Mouse (Mus musculus): ENCODE measurements at regions not wholly inside any gene's neighbourhood (a gene's known extent, or its start where the extent isn't known, plus 50 kb on each side); places are given as distances from the start of the nearest gene placed in this dataset.

DNA sequence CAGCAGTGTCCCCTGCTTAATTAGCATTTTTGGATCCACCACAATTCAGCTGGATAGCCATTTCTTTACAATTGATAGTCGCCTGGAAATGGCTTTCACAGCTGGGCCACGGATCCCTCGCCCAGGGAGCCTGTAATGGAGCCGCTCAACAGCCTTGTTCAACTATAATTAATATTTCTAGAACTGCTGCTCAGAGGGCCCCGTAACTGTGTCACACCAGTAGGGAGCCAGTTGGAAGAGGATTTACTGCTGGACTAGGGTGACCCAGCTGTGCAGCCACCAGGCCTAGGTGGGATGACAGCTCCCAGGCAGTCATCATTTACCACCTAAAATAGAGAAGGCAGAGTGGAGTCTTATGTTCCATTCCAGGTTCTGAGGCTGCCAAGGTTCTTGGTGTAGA is 529.2 kb downstream of the Nr2f2 start:
- no peak for ATAC-seq (ENCODE audit: low TSS enrichment)

DNA sequence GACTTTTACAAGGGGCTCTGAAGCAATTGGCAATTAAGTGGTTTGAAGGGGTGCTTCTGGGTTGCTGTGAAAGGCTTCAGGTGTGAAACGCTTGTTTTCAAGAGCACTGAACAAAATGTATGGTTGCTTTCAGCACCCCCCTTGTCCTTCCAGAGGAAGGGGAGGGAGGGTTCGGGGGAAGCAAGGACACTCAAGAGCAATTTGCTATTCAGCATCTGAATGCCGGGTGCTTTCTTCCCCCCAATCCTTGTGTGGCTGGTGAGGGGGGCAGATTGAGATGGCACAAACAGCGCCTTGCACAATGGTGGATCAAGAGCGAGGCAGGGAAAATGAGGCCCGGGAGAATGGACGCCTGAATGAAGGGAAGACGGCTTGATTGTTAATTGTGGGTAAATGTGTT is 539.3 kb downstream of the Nr2f2 start:
- no peak for ATAC-seq (ENCODE audit: low TSS enrichment)

DNA sequence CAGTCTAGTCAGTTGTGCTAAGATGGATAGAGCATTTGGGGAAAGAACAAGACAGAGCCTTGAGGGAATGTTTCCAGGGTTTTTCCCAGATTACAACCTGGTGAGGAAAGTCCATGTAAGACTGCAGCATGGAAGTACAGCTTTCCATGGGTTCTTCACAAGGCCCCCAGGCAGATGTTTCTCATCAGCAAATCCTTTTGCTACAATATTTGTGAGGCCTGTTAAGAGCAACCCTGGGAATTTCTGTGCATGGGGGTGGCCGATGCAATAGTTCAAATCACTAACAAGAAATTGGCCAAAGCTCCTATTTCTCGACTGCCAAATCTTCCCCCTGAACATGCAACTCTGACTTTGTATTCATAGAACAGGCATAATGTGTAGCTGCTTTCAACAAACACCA is 546.0 kb downstream of the Nr2f2 start:
- no peak for ATAC-seq (ENCODE audit: low TSS enrichment)

DNA sequence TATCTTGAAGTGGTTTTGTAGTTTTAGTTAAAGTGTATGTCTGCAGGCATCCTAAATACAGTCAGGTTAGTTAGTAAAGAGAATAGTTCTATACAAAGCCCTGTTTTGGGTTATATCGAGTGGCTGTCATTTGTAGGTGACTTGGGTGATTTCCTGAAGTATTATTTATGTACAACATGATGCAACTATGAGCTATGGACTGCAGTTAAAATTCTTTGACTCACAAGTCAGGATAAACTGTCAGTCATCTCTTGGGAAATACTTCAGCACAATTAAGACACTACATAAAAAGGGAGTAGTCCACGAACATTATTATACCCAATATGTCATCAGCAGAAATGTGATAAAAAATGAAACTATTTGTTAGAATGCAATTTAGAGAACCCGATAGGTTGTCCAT is 554.2 kb downstream of the Nr2f2 start:
- ATAC-seq (ENCODE audit: low TSS enrichment), result no peak

DNA sequence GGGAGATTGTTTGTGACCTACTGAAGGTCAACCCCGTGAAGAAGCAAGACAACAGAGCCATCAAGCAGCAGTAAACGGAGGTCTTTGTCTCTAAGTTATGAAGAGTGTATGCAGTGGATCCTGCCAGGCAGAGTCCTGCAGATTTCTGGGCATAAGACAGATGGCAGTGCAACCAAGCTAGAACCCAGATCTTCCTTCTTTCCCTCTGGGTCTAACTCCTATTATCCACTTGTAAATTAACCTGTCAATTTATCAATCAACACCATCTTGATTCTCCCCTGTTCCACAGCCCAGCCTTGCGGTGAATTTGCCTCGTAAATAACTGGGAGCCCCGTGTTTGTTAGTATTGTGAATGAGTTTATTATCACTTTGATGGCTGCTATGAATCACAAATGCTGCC is 555.7 kb downstream of the Nr2f2 start:
- peak; percentile 79 for ATAC-seq (ENCODE audit: low TSS enrichment)

DNA sequence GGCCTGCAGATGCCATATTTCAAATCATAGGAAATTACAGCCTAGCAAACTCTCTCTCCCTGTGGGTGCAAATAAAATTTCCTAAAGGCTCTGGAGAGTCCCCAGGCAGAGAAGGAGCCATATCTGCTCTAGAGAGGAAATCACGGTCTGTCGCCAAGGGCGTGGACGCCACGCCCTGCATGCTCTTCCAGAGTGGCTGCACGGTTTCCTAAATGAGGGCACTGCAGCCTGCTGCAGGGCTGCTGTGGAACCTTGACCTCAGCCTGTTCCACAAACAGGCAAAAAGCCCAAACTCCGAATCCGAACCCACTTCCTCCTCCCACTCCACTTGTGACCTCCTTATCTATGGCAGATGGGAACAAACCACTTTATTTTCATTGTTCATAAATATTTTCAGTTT is 559.3 kb downstream of the Nr2f2 start:
- ATAC-seq (ENCODE audit: low TSS enrichment), result no peak

DNA sequence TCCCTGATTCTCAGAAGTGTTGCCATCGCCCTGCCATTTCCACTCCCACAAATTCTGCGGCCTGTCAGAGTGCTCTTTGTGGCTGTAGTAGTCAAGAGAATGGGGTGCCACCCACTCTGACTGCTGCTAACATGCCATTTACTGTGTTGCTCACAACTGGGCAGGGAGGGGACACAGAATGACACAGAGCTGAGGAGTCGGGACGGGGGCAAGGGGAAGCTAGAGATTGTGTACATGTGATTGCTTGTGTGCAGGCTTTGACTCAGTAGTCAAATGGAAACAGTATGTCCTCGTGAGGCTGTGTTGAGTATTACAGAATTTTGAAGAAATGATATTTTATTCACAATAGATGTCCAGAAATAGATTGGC is 595.6 kb downstream of the Nr2f2 start:
- ATAC-seq (ENCODE audit: low TSS enrichment), result no peak

DNA sequence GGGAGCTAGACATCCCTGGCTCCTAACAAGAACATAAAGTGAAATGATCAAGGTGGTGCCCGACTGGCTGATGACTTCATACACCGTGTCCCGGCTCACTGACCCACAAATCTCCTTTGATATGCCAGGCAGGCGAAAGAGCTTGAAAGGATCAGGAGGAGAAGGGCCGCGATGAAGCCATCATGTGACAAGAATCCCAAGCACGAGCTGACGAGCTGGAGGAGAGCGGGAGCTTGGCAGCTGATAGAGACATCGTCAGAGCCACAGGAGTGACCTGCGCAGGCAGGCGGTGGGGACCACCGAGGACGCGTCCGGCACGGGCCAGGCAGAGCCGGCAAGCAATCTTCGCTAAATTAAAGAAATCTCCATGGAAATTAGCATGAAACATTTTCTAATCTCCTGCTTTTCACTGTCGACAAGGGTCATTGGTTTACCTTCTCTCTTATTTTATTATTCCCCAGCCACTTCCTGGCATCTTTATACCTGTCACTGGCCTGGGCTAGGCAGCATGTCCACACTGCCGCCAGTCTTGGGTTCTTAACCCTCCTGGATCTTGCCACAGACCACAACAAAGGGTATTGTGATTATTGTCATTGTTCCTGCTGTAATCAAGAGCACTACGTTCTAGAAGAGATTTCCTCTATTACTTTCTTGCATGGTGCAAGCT is 596.1 kb downstream of the Nr2f2 start:
- ATAC-seq (ENCODE audit: low TSS enrichment), result no peak

DNA sequence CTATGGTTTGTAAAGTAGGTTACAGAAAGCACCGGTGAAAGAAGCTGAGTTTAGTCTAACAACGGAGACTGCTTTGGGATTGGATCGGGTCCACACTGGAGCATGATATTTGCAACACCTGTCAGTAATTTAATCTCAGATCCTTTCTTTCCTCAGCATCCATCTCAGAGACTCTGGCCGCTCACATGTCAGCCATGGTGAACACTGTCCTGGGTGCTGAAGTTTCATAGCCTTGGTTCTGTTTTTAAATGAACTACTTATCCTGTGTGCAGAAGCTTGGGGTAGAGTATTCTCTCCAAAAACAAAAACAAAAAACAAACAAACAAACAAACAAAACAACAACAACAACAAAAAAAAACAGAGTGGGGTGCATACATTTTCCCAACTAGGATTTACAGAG is 600.1 kb downstream of the Nr2f2 start:
- no peak for ATAC-seq (ENCODE audit: low TSS enrichment)

DNA sequence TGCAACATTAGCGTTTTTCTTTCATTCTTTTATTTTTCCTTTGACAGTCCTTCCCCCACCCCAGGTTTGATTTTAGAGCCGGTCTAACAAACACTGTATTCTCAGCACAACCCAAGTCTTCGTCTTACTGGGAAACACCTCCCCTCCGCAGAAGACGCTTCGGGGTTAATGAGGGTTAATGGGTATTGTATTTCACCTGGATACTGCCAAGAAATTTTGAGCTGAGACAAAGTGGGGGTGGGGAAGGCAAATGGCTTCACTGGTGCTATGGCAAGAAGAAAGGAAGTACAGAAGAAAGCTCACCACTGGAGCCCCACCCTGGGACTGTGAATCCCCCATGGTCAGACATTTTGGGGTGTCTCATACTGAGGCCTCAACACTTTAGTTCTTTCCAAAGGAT is 626.0 kb downstream of the Nr2f2 start:
- no peak for ATAC-seq (ENCODE audit: low TSS enrichment)

DNA sequence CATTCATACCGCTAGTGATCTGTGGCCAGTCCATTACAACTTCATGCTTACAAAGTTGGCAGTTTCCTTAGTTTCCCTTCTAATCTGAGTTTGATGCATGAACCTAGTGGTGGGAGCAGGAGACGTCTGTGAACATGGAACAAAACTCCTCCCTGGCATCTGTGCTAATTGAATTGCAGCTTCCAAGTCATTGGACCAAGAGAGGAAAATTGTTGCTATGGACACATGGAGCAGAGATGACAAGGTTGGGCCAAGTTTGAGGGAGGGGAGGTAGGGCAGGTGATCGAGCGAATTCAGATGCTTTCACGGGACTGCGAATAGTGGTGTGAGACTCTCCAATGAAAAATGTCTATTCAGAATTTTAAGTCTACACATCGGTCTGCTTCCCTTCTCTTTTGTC is 627.5 kb downstream of the Nr2f2 start:
- no peak for ATAC-seq (ENCODE audit: low TSS enrichment)

DNA sequence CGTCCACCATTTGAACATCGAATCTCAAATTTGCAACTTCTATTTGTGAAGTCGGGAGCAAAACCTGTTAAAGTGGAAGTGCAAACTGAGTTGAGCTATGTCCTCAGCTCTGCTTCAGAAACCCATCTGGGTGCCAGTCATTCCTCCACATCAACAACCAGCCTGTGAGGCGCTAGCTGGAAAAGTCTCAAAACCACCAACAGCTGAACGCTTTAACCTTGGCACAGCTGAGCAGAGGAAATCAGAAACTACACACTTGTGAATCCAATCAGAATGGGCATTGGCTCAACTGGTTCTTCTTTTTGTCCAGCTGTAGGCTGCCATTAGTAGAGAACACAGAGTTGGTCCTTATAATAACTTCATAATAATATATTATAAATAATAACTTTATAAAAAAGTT is 651.5 kb downstream of the Nr2f2 start:
- no peak for ATAC-seq (ENCODE audit: low TSS enrichment)

DNA sequence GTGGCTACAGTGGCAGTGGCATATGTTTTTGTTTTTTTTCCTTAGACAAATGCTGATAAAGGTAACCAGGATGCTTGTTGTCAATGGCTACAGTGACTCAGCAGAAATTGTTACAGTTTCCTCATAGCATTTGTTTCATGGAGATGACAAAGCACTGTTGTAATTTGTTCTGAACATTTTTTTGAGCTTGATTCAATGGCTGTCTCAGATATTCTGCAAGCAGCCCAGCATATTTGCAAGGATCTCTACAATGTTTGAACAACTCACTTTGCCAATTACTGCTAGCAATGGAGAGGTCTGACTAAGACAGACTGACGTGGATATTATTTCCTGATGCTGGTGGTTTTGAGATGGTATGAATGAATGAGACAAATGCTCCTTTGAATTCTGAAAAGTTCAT is 696.3 kb downstream of the Nr2f2 start:
- no peak for ATAC-seq (ENCODE audit: low TSS enrichment)

DNA sequence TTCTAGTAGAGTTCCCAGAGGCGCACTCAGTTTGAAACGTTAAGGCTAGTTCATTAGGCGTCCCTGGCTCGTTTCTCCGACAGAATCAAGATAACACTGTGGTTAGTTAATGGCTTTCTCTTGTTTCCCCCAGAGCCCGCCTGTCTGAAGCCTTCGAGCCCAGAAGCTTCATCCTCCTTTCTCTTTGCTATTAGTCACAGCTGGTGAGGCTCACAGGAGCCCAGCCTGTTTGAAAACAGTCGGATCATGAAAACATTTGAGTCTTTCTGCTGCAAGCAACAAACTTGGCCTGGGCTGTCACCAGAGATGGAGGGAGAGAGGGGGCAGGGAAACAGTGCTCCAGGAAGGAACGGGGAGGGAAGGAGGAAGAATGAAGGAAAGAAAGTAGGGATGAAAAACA is 711.0 kb downstream of the Nr2f2 start:
- ATAC-seq (ENCODE audit: low TSS enrichment), result no peak

DNA sequence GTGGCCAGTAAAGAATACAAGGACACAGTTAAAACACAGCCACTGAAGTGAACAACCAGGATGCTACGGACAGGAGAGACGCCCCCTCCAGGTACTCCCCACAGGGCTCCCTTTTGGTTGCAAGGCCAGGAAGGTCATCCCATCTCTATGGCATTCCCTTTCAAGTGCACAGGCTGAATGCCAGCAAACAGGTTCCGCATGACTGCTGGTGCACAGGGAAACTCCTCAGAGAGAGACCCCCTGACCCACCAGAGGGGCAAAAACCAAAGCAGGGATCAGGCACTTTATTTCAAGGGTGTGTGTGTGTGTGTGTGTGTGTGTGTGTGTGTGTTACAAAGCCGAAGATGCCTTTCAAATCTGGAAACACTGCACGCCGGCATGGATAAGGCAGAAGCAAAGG is 721.1 kb downstream of the Nr2f2 start:
- no peak for ATAC-seq (ENCODE audit: low TSS enrichment)

DNA sequence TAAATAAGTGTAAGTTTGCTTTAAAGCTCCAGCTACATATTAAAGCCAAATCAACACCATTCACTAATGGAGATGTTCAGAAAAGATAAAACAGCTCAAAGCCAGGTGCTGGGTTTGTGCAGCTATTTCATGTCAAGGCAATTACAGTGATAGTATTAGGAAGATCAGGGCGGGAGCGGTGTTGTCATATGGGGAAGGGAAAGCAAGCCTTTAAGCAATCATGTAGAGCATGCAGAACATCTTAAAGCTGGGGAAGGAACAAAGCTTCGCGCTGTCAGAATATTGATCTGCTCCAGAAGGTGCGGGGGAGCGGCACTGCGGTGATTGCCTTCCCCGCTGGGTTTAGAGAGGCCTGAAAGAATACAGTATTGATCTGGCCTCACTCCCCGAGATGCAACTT is 724.9 kb downstream of the Nr2f2 start:
- no peak for ATAC-seq (ENCODE audit: low TSS enrichment)

DNA sequence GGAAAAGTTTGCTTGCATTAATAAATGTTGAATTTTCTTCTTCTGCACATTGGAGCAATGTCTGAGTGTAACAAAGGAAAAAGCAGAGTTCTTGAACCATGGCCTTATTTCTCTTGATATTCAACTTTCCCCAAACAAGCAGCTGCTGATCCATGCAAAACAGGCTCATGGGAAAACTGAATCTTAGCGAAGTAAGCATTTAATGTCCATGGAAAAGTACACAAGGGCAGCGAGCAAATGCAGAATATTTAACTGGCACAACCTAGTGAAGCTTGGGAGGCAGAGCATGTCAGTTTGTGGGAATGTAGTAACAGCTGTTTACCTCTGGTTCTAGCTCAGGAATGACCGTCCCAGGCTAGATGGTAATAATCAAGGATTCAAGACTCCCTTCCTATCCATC is 766.7 kb downstream of the Nr2f2 start:
- no peak for ATAC-seq (ENCODE audit: low TSS enrichment)

DNA sequence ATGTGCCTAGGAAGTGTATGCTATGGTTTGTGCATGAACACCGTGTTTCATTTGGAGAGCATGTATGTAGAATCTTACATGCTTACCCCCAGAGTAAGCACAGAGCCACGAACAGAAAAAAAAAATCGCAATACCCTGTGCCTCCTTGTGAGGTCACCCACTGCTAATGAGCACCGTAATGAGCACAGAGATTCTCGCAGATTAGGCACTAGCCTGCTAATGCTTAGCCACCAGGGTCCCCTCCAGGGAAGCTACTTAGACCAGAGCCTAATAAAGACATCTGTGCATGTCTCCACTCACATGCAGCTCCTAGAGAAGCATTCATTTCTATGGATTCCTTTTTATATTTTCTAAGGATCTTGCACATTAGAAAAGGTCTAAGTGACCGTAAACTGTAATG is 780.8 kb downstream of the Nr2f2 start:
- ATAC-seq (ENCODE audit: low TSS enrichment), result no peak

DNA sequence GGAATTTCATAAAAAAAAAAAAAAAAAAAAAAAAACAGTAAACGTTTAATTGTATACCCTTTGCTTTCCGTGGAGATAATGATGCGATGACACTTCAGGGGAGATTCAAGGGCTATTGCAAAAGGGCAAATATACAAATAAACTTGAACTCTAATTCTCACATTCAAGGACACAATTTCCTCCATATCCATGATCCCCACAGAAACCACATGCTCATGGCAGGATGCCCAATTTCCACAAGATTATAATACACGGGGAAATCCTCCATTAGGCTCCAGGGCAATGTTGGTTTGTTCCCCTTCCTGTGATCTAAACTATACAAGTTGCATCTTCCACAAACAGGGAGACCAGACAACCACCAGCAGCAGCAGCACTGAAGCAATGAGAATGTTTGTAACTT is 781.4 kb downstream of the Nr2f2 start:
- no peak for ATAC-seq (ENCODE audit: low TSS enrichment)

DNA sequence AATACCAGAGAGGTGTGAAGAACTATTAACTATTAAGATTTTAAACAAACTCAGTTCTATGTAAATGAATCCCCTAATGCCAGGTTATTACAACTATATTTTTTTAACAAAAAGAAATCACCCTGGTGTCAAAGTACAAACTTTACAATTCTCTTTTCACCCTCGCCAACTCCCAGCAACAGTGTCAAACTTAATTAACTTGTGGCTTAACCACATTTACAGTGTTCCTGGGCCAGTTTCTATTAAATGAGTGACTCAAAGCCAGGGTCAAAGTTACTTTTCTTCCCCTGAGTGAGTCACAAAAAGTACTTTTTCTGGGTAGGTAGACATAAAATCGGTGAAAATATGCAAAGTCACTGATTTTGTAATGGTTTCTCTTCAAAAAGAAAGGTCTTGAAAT is 782.0 kb downstream of the Nr2f2 start:
- no peak for ATAC-seq (ENCODE audit: low TSS enrichment)

DNA sequence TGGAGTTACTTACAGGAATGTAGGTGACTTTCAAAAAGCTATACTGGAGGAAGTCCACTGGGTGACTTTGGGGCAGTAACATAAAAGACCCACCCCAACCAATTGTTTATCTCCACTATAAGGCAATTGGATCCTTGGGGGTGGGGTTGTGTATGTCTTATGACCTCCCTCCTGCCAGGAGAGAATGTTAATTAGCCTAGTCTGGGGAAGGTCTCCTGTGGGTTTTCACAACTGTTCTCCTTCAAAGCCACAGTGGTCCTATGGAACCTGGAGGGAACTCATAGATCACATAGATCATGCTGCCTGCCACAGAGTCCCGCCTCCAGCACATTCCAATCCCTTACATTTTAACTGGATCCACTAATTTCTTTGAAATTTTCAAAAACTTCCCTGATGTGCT is 782.6 kb downstream of the Nr2f2 start:
- ATAC-seq (ENCODE audit: low TSS enrichment), result no peak

DNA sequence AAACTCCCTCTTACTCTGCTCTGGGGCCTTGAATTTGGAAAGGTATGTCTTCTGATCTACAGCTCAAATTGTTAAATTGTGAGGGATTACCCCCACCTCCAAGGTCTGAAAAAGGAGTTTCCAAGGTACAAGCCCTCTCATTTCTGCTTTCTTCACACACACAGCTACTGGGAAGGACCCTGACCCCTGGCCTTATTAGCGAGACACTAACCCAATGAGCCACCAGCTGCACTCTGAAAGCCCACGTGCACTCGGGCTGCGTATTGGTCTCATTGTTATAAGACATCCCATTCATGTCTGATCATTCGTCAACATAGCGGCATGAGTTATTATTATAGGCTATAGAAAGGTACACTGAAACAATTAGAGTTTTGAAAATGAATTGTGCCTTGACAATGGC is 784.9 kb downstream of the Nr2f2 start:
- no peak for ATAC-seq (ENCODE audit: low TSS enrichment)

DNA sequence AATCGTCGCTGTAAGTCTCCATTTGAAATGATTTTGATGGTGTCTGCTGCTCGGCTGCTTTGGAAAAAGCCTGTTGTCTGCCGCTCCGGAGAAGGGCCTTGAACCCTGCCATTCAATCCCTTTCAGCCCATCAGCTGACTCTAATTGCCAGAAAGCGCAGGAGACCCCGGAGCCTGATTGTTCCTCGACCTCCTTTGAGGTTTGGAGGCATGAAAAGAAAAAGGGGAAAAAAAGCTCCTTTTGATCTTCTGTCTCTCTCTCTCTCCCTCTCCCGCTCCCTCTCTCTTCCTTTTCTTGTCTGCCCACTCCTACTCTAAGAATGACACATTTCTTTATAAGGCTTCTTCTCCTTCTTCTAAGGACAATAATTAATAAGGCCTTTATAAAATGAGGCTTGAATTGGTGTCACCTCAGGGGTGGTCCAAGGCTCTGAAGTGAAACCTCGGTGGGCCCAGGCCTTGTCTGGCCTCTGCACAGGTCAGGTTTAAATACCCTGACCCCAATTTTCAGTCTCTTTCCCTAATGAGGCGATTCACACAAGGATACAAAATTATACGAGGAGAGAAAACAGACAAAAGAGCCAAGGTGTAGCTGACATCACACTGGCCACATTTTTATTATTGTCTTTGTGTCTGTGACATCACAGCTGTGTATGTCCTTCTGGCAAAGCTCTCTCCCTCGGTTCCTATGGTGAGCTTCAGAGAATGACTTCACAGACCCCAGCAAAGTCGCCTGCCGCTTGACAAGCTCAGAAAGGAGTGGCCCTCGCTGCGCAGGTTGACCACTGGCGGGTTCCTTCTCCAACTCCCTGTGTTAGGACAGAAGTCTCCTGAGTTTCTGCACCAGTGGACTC is 787.4 kb downstream of the Nr2f2 start:
- no peak for ATAC-seq (ENCODE audit: low TSS enrichment)

DNA sequence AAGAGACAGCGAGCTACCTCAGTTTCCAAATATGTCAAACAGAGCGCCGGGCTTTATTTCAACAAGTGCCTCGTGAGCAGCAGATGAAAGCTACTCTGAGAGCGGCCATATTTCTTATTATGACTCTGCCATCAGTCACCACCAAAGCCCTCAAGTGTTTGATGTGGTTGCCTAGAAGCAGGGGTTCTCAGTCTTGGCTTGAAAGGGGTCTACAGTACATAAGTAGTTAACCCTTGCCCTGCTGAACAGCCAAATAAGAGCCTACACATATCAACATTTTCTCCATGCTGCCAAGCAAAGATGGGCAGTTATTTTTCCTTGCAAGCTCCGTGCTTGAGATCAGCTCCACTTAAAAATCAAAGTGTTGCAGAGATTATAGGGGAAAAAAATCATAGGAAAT is 788.8 kb downstream of the Nr2f2 start:
- ATAC-seq (ENCODE audit: low TSS enrichment), result no peak
